Mouse (Mus musculus) limb, embryonic 13.5 days (tissue): ENCODE measurements at regions not wholly inside any gene's neighbourhood (a gene's known extent, or its start where the extent isn't known, plus 50 kb on each side); places are given as distances from the start of the nearest gene placed in this dataset.

Experiments used
- ATAC-seq: fragments of 200-750 bp; cut with Nextera tagmentation; 2 replicates; pipeline ENCODE4 v1.8.0; 2017; ENCODE audit warnings: low read depth, moderate number of reproducible peaks, moderate TSS enrichment; ENCODE audit not compliant: low FRiP score
- H3K27ac ChIP-seq: fragments of 300-500 bp; sonication (generic); 2 replicates; pipeline ENCODE4 v1.5.1; 2015; ENCODE audit warnings: inconsistent platforms, mild to moderate bottlenecking, moderate library complexity
- H3K27me3 ChIP-seq: fragments of 300-500 bp; sonication (generic); 2 replicates; pipeline ENCODE4 v1.6.1; 2015; ENCODE audit warnings: mild to moderate bottlenecking, inconsistent platforms
- H3K36me3 ChIP-seq: fragments of 300-500 bp; sonication (generic); 2 replicates; pipeline ENCODE4 v1.6.1; 2015; ENCODE audit warnings: inconsistent platforms, mild to moderate bottlenecking, moderate library complexity
- H3K4me1 ChIP-seq: fragments of 300-500 bp; sonication (generic); 2 replicates; pipeline ENCODE4 v1.6.1; 2015; ENCODE audit warnings: inconsistent platforms
- H3K4me2 ChIP-seq: fragments of 300-500 bp; sonication (generic); replicated peaks from 2 replicates; pipeline ENCODE4 v1.6.1; 2015; ENCODE audit warnings: inconsistent platforms, mild to moderate bottlenecking, moderate library complexity
- H3K4me3 ChIP-seq: fragments of 300-500 bp; sonication (generic); 2 replicates; pipeline ENCODE4 v1.5.1; 2015; ENCODE audit warnings: moderate library complexity, mild to moderate bottlenecking, inconsistent platforms
- H3K9ac ChIP-seq: fragments of 300-500 bp; sonication (generic); 2 replicates; pipeline ENCODE4 v1.6.1; 2015; ENCODE audit warnings: mild to moderate bottlenecking, inconsistent platforms
- H3K9me3 ChIP-seq: fragments of 300-500 bp; sonication (generic); 2 replicates; pipeline ENCODE4 v1.6.1; 2016; ENCODE audit warnings: inconsistent platforms
- WGBS: fragments of 180-500 bp; shearing (Covaris S2); methylation state at CpG from one replicate; pipeline ENCODE4 v1.1.7; 2015; 5-methylcytosine and 5-hydroxymethylcytosine counted together

GRCm38 (mm10) chr3:37887711-37888110, 163.4 kb upstream of the Gm5148 start:
- ATAC-seq: no peak
- no peak overlapping the region for H3K9ac ChIP-seq
- H3K27me3 ChIP-seq: no peaks in the 10 kb centered on the region
- H3K27ac ChIP-seq: no peak overlapping the region
- H3K36me3 ChIP-seq: no peaks in the 10 kb centered on the region
- H3K4me3 ChIP-seq: no peak overlapping the region
- 0 out of 2 replicates have a peak, but pooled peaks cover 4% of the 10 kb centered on the region for H3K4me1 ChIP-seq
- 82% methylated on average over 3 of the region's 3 CpGs for WGBS
- no peak overlapping the region for H3K4me2 ChIP-seq
- no peaks in the 10 kb centered on the region for H3K9me3 ChIP-seq

GRCm38 (mm10) chr3:37886705-37887454, 162.6 kb upstream of the Gm5148 start:
- H3K4me2 ChIP-seq: no peak overlapping the region
- 83% methylated on average over 3 of the region's 3 CpGs for WGBS
- H3K4me1 ChIP-seq: 0 out of 2 replicates have a peak, but pooled peaks cover 4% of the 10 kb centered on the region
- no peaks in the 10 kb centered on the region for H3K36me3 ChIP-seq
- H3K9me3 ChIP-seq: no peaks in the 10 kb centered on the region
- ATAC-seq: no peak
- H3K4me3 ChIP-seq: no peak overlapping the region
- no peak overlapping the region for H3K27ac ChIP-seq
- H3K27me3 ChIP-seq: no peaks in the 10 kb centered on the region
- no peak overlapping the region for H3K9ac ChIP-seq

- H3K9me3 ChIP-seq: no peaks in the 10 kb centered on the region
- H3K4me2 ChIP-seq: no peak overlapping the region
- H3K9ac ChIP-seq: no peak overlapping the region
- no peak overlapping the region for H3K27ac ChIP-seq
- WGBS: 79% methylated on average over 6 of the region's 6 CpGs
- no peaks in the 10 kb centered on the region for H3K36me3 ChIP-seq
- no peak overlapping the region for H3K4me3 ChIP-seq
- H3K4me1 ChIP-seq: 0 out of 2 replicates have a peak, but pooled peaks cover 4% of the 10 kb centered on the region
- no peak for ATAC-seq
- no peaks in the 10 kb centered on the region for H3K27me3 ChIP-seq
Measured at GRCm38 (mm10) chr3:37885776-37886175, 161.5 kb upstream of the Gm5148 start.

- Histone ChIP-seq H3K27me3 (no peaks in the 10 kb centered on the region), H3K4me3 (no peak overlapping the region), H3K9me3 (no peaks in the 10 kb centered on the region), H3K27ac (no peak overlapping the region), H3K9ac (no peak overlapping the region), H3K4me2 (no peak overlapping the region), H3K4me1 (no peaks in the 10 kb centered on the region; the same call in 1 of the 2 replicates), H3K36me3 (no peaks in the 10 kb centered on the region)
- 76% methylated on average over 5 of the region's 5 CpGs for WGBS
- ATAC-seq: no peak
Measured at GRCm38 (mm10) chr3:37882417-37882816, 158.1 kb upstream of the Gm5148 start.

GRCm38 (mm10) chr3:37881016-37881415, 156.7 kb upstream of the Gm5148 start:
- H3K27ac ChIP-seq: no peak overlapping the region
- peaks cover 3% of the 10 kb centered on the region for H3K4me1 ChIP-seq
- H3K4me2 ChIP-seq: no peak overlapping the region
- no peak overlapping the region for H3K4me3 ChIP-seq
- H3K27me3 ChIP-seq: no peaks in the 10 kb centered on the region
- H3K36me3 ChIP-seq: no peaks in the 10 kb centered on the region
- ATAC-seq: no peak
- no peaks in the 10 kb centered on the region for H3K9me3 ChIP-seq
- no peak overlapping the region for H3K9ac ChIP-seq
- 89% methylated on average over 2 of the region's 2 CpGs for WGBS

- Histone ChIP-seq H3K27ac (no peak overlapping the region), H3K9me3 (no peaks in the 10 kb centered on the region), H3K27me3 (no peaks in the 10 kb centered on the region), H3K4me3 (no peak overlapping the region), H3K36me3 (no peaks in the 10 kb centered on the region), H3K9ac (no peak overlapping the region), H3K4me2 (no peak overlapping the region), H3K4me1 (peaks cover 20% of the 10 kb centered on the region)
- WGBS: 64% methylated on average over 6 of the region's 6 CpGs
- no peak for ATAC-seq
Measured at GRCm38 (mm10) chr3:37879056-37879455, 154.8 kb upstream of the Gm5148 start.

GRCm38 (mm10) chr3:37876016-37876765, 151.9 kb upstream of the Gm5148 start:
- H3K36me3 ChIP-seq: no peaks in the 10 kb centered on the region
- peak overlapping the region; percentile 89 for H3K27ac ChIP-seq
- peaks cover 38% of the 10 kb centered on the region for H3K4me1 ChIP-seq
- no peaks in the 10 kb centered on the region for H3K27me3 ChIP-seq
- no peaks in the 10 kb centered on the region for H3K9me3 ChIP-seq
- H3K9ac ChIP-seq: no peak overlapping the region
- H3K4me3 ChIP-seq: no peak overlapping the region
- H3K4me2 ChIP-seq: no peak overlapping the region
- no peak for ATAC-seq
- 79% methylated on average over 13 of the region's 13 CpGs for WGBS

- WGBS: 26% methylated on average over 6 of the region's 6 CpGs
- Histone ChIP-seq H3K9me3 (no peaks in the 10 kb centered on the region), H3K4me1 (peaks cover 38% of the 10 kb centered on the region), H3K36me3 (no peaks in the 10 kb centered on the region), H3K4me2 (no peak overlapping the region), H3K9ac (0 out of 2 replicates have a peak overlapping the region, but pooled peaks have one; percentile 3), H3K27ac (peak overlapping the region; percentile 89), H3K27me3 (no peaks in the 10 kb centered on the region), H3K4me3 (no peak overlapping the region)
- peak; percentile 95 for ATAC-seq
Measured at GRCm38 (mm10) chr3:37875331-37876015, 151.2 kb upstream of the Gm5148 start.

- WGBS: 58% methylated on average over 6 of the region's 6 CpGs
- peak overlapping the region; percentile 89 for H3K27ac ChIP-seq
- no peak overlapping the region for H3K4me2 ChIP-seq
- H3K27me3 ChIP-seq: no peaks in the 10 kb centered on the region
- no peaks in the 10 kb centered on the region for H3K36me3 ChIP-seq
- ATAC-seq: peak; percentile 33; the same call in 1 of the 2 replicates
- H3K9me3 ChIP-seq: no peaks in the 10 kb centered on the region
- H3K4me3 ChIP-seq: no peak overlapping the region
- peaks cover 38% of the 10 kb centered on the region for H3K4me1 ChIP-seq
- H3K9ac ChIP-seq: no peak overlapping the region; the same call in 1 of the 2 replicates
Measured at GRCm38 (mm10) chr3:37874864-37875263, 150.6 kb upstream of the Gm5148 start.

GRCm38 (mm10) chr3:37874346-37874745, 150.1 kb upstream of the Gm5148 start:
- no peak overlapping the region for H3K4me2 ChIP-seq
- WGBS: 82% methylated on average over 1 of the region's 1 CpGs
- no peaks in the 10 kb centered on the region for H3K27me3 ChIP-seq
- H3K4me3 ChIP-seq: no peak overlapping the region
- H3K27ac ChIP-seq: peak overlapping the region; percentile 89
- H3K36me3 ChIP-seq: no peaks in the 10 kb centered on the region
- H3K9me3 ChIP-seq: no peaks in the 10 kb centered on the region
- H3K9ac ChIP-seq: no peak overlapping the region
- peaks cover 39% of the 10 kb centered on the region for H3K4me1 ChIP-seq
- ATAC-seq: no peak

GRCm38 (mm10) chr3:37872329-37872728, 148.0 kb upstream of the Gm5148 start:
- H3K9ac ChIP-seq: no peak overlapping the region
- H3K27me3 ChIP-seq: no peaks in the 10 kb centered on the region
- H3K36me3 ChIP-seq: no peaks in the 10 kb centered on the region
- no peaks in the 10 kb centered on the region for H3K9me3 ChIP-seq
- no peak overlapping the region for H3K4me3 ChIP-seq
- H3K4me1 ChIP-seq: peaks cover 53% of the 10 kb centered on the region
- H3K27ac ChIP-seq: peak overlapping the region; percentile 40; the same call in 1 of the 2 replicates
- no peak for ATAC-seq
- WGBS: 49% methylated on average over 3 of the region's 3 CpGs
- no peak overlapping the region for H3K4me2 ChIP-seq

GRCm38 (mm10) chr3:37871076-37871475, 146.8 kb upstream of the Gm5148 start:
- Histone ChIP-seq H3K36me3 (no peaks in the 10 kb centered on the region), H3K9ac (no peak overlapping the region), H3K9me3 (no peaks in the 10 kb centered on the region), H3K27ac (no peak overlapping the region), H3K27me3 (no peaks in the 10 kb centered on the region), H3K4me1 (peaks cover 51% of the 10 kb centered on the region), H3K4me3 (no peak overlapping the region), H3K4me2 (no peak overlapping the region)
- 85% methylated on average over 4 of the region's 4 CpGs for WGBS
- ATAC-seq: no peak
